Mouse (Mus musculus): ENCODE results near the gene Trappc5. TPM values are rescaled to one million over a fixed set of nuclear protein-coding genes. Genes with fewer than 3 reads are reported as not detected.

The Trappc5 gene
- polyA plus RNA-seq, 1 experiment from 2014 or later: 34.0 TPM

GRCm38 (mm10) chr8:3683408-3684176 lies 7.5 kb downstream of the Trappc5 start:
- no peak overlapping the region for H3K4me2 ChIP-seq (ENCODE audit: low read length)
- H3K36me3 ChIP-seq (ENCODE audit: control insufficient read depth, insufficient read depth, low read length): peaks cover 29% of the 10 kb centered on the region
- no peak for ATAC-seq (replicated peaks; ENCODE audit: low FRiP score, low TSS enrichment, low read depth)
- no peaks in the 10 kb centered on the region for H3K4me1 ChIP-seq (replicated peaks; ENCODE audit: control insufficient read depth, insufficient read depth, low read length)
- WGBS: 67% methylated on average over 6 of the region's 6 CpGs
- no peak overlapping the region for H3K27ac ChIP-seq (ENCODE audit: low read depth)
- no peaks in the 10 kb centered on the region for H3K9me3 ChIP-seq (ENCODE audit: control insufficient read depth, low read length)
- H3K4me3 ChIP-seq (ENCODE audit: low read depth, low read length): no peak overlapping the region
- no peak overlapping the region for H3K9ac ChIP-seq (ENCODE audit: low read length)
- no peak for DNase-seq (ENCODE audit: low spot score)
- no peaks in the 10 kb centered on the region for H3K27me3 ChIP-seq (replicated peaks; ENCODE audit: control insufficient read depth, insufficient read depth, low read length)

- Histone ChIP-seq H3K4me2 (ENCODE audit: low read length) (no peak overlapping the region), H3K36me3 (ENCODE audit: control insufficient read depth, insufficient read depth, low read length) (peaks cover 20% of the 10 kb centered on the region), H3K4me3 (ENCODE audit: low read depth, low read length) (no peak overlapping the region), H3K9me3 (ENCODE audit: control insufficient read depth, low read length) (no peaks in the 10 kb centered on the region), H3K27me3 (replicated peaks; ENCODE audit: control insufficient read depth, insufficient read depth, low read length) (no peaks in the 10 kb centered on the region), H3K9ac (ENCODE audit: low read length) (no peak overlapping the region), H3K27ac (ENCODE audit: low read depth) (no peak overlapping the region), H3K4me1 (replicated peaks; ENCODE audit: control insufficient read depth, insufficient read depth, low read length) (no peaks in the 10 kb centered on the region)
- ATAC-seq (replicated peaks; ENCODE audit: low FRiP score, low TSS enrichment, low read depth): no peak
- DNase-seq (ENCODE audit: low spot score): no peak
Observed at GRCm38 (mm10) chr8:3684530-3684929, 8.4 kb downstream of the Trappc5 start.

- no peaks in the 10 kb centered on the region for H3K4me1 ChIP-seq (replicated peaks; ENCODE audit: control insufficient read depth, insufficient read depth, low read length)
- peaks cover 11% of the 10 kb centered on the region for H3K36me3 ChIP-seq (ENCODE audit: control insufficient read depth, insufficient read depth, low read length)
- no peak overlapping the region for H3K4me3 ChIP-seq (ENCODE audit: low read depth, low read length)
- ATAC-seq (replicated peaks; ENCODE audit: low FRiP score, low TSS enrichment, low read depth): no peak
- H3K9ac ChIP-seq (ENCODE audit: low read length): no peak overlapping the region
- 69% methylated on average over 5 of the region's 5 CpGs for WGBS
- H3K4me2 ChIP-seq (ENCODE audit: low read length): no peak overlapping the region
- no peak overlapping the region for H3K27ac ChIP-seq (ENCODE audit: low read depth)
- no peak for DNase-seq (ENCODE audit: low spot score)
- no peaks in the 10 kb centered on the region for H3K9me3 ChIP-seq (ENCODE audit: control insufficient read depth, low read length)
- H3K27me3 ChIP-seq (replicated peaks; ENCODE audit: control insufficient read depth, insufficient read depth, low read length): no peaks in the 10 kb centered on the region
Observed at GRCm38 (mm10) chr8:3685422-3685821, 9.3 kb downstream of the Trappc5 start.

GRCm38 (mm10) chr8:3687537-3687936 lies 11.4 kb downstream of the Trappc5 start:
- no peak overlapping the region for H3K9ac ChIP-seq (ENCODE audit: low read length)
- 76% methylated on average over 6 of the region's 6 CpGs for WGBS
- H3K4me2 ChIP-seq (ENCODE audit: low read length): no peak overlapping the region

GRCm38 (mm10) chr8:3690774-3691173 lies 14.7 kb downstream of the Trappc5 start:
- Histone ChIP-seq H3K4me2 (ENCODE audit: low read length) (no peak overlapping the region), H3K9ac (ENCODE audit: low read length) (no peak overlapping the region), H3K27me3 (replicated peaks; ENCODE audit: control insufficient read depth, insufficient read depth, low read length) (0 out of 2 replicates have a peak, but pooled peaks cover 2% of the 10 kb centered on the region), H3K4me3 (ENCODE audit: low read depth, low read length) (no peak overlapping the region), H3K27ac (ENCODE audit: low read depth) (no peak overlapping the region), H3K36me3 (ENCODE audit: control insufficient read depth, insufficient read depth, low read length) (no peaks in the 10 kb centered on the region), H3K4me1 (replicated peaks; ENCODE audit: control insufficient read depth, insufficient read depth, low read length) (no peaks in the 10 kb centered on the region), H3K9me3 (ENCODE audit: control insufficient read depth, low read length) (no peaks in the 10 kb centered on the region)
- WGBS: 72% methylated on average over 3 of the region's 3 CpGs
- DNase-seq (ENCODE audit: low spot score) (no peak), ATAC-seq (replicated peaks; ENCODE audit: low FRiP score, low TSS enrichment, low read depth) (no peak)

More at GRCm38 (mm10) chr8:3687537-3687936, 11.4 kb downstream of the Trappc5 start:
- no peak overlapping the region for H3K4me3 ChIP-seq (ENCODE audit: low read depth, low read length)
- H3K4me1 ChIP-seq (replicated peaks; ENCODE audit: control insufficient read depth, insufficient read depth, low read length): no peaks in the 10 kb centered on the region
- DNase-seq (ENCODE audit: low spot score) (no peak), ATAC-seq (replicated peaks; ENCODE audit: low FRiP score, low TSS enrichment, low read depth) (no peak)
- no peak overlapping the region for H3K27ac ChIP-seq (ENCODE audit: low read depth)
- H3K27me3 ChIP-seq (replicated peaks; ENCODE audit: control insufficient read depth, insufficient read depth, low read length): 0 out of 2 replicates have a peak, but pooled peaks cover 2% of the 10 kb centered on the region
- H3K36me3 ChIP-seq (ENCODE audit: control insufficient read depth, insufficient read depth, low read length): no peaks in the 10 kb centered on the region
- H3K9me3 ChIP-seq (ENCODE audit: control insufficient read depth, low read length): no peaks in the 10 kb centered on the region

- H3K4me1 ChIP-seq (replicated peaks; ENCODE audit: control insufficient read depth, insufficient read depth, low read length): no peaks in the 10 kb centered on the region
- H3K36me3 ChIP-seq (ENCODE audit: control insufficient read depth, insufficient read depth, low read length): no peaks in the 10 kb centered on the region
- no peak within 1 kb of the TSS for H3K9ac ChIP-seq (ENCODE audit: low read length)
- H3K27me3 ChIP-seq (replicated peaks; ENCODE audit: control insufficient read depth, insufficient read depth, low read length): 0 out of 2 replicates have a peak, but pooled peaks cover 2% of the 10 kb centered on the region
- H3K9me3 ChIP-seq (ENCODE audit: control insufficient read depth, low read length): no peaks in the 10 kb centered on the region
- H3K27ac ChIP-seq (ENCODE audit: low read depth): no peak within 1 kb of the TSS
- 81% methylated on average over 3 of the region's 3 CpGs for WGBS
- no peak within 1 kb of the TSS for H3K4me3 ChIP-seq (ENCODE audit: low read depth, low read length)
- ATAC-seq (replicated peaks; ENCODE audit: low FRiP score, low TSS enrichment, low read depth) (no peak), DNase-seq (ENCODE audit: low spot score) (no peak)
- H3K4me2 ChIP-seq (ENCODE audit: low read length): no peak within 1 kb of the TSS
Observed at GRCm38 (mm10) chr8:3694121-3694520, 18.0 kb downstream of the Trappc5 start, which contains the start of gene Fcer2a. TSS of gene Fcer2a (minus strand) at chr8:3694175.

GRCm38 (mm10) chr8:3701491-3701890 lies 25.4 kb downstream of the Trappc5 start:
- no peak for DNase-seq (ENCODE audit: low spot score)
- Histone ChIP-seq H3K4me1 (replicated peaks; ENCODE audit: control insufficient read depth, insufficient read depth, low read length) (no peaks in the 10 kb centered on the region), H3K9me3 (ENCODE audit: control insufficient read depth, low read length) (no peaks in the 10 kb centered on the region), H3K27ac (ENCODE audit: low read depth) (no peak overlapping the region), H3K4me3 (ENCODE audit: low read depth, low read length) (no peak overlapping the region), H3K27me3 (replicated peaks; ENCODE audit: control insufficient read depth, insufficient read depth, low read length) (no peaks in the 10 kb centered on the region), H3K4me2 (ENCODE audit: low read length) (no peak overlapping the region), H3K36me3 (ENCODE audit: control insufficient read depth, insufficient read depth, low read length) (no peaks in the 10 kb centered on the region), H3K9ac (ENCODE audit: low read length) (no peak overlapping the region)
- WGBS: 94% methylated on average over 1 of the region's 1 CpGs
- ATAC-seq (replicated peaks; ENCODE audit: low FRiP score, low TSS enrichment, low read depth): no peak

GRCm38 (mm10) chr8:3705711-3706110 lies 29.6 kb downstream of the Trappc5 start:
- 43% methylated on average over 4 of the region's 4 CpGs for WGBS

GRCm38 (mm10) chr8:3707611-3708010 lies 31.5 kb downstream of the Trappc5 start:
- no peaks in the 10 kb centered on the region for H3K9me3 ChIP-seq (ENCODE audit: control insufficient read depth, low read length)
- H3K4me3 ChIP-seq (ENCODE audit: low read depth, low read length): no peak overlapping the region
- ATAC-seq (replicated peaks; ENCODE audit: low FRiP score, low TSS enrichment, low read depth): no peak
- H3K27ac ChIP-seq (ENCODE audit: low read depth): no peak overlapping the region
- DNase-seq (ENCODE audit: low spot score): no peak
- no peaks in the 10 kb centered on the region for H3K27me3 ChIP-seq (replicated peaks; ENCODE audit: control insufficient read depth, insufficient read depth, low read length)
- H3K4me1 ChIP-seq (replicated peaks; ENCODE audit: control insufficient read depth, insufficient read depth, low read length): no peaks in the 10 kb centered on the region
- 64% methylated on average over 7 of the region's 7 CpGs for WGBS
- no peak overlapping the region for H3K4me2 ChIP-seq (ENCODE audit: low read length)
- H3K36me3 ChIP-seq (ENCODE audit: control insufficient read depth, insufficient read depth, low read length): no peaks in the 10 kb centered on the region
- no peak overlapping the region for H3K9ac ChIP-seq (ENCODE audit: low read length)

More at GRCm38 (mm10) chr8:3705711-3706110, 29.6 kb downstream of the Trappc5 start:
- ATAC-seq (replicated peaks; ENCODE audit: low FRiP score, low TSS enrichment, low read depth) (no peak), DNase-seq (ENCODE audit: low spot score) (no peak)
- no peaks in the 10 kb centered on the region for H3K27me3 ChIP-seq (replicated peaks; ENCODE audit: control insufficient read depth, insufficient read depth, low read length)
- H3K27ac ChIP-seq (ENCODE audit: low read depth): no peak overlapping the region
- no peak overlapping the region for H3K9ac ChIP-seq (ENCODE audit: low read length)
- no peaks in the 10 kb centered on the region for H3K9me3 ChIP-seq (ENCODE audit: control insufficient read depth, low read length)
- no peak overlapping the region for H3K4me3 ChIP-seq (ENCODE audit: low read depth, low read length)
- H3K4me1 ChIP-seq (replicated peaks; ENCODE audit: control insufficient read depth, insufficient read depth, low read length): no peaks in the 10 kb centered on the region
- H3K4me2 ChIP-seq (ENCODE audit: low read length): no peak overlapping the region
- no peaks in the 10 kb centered on the region for H3K36me3 ChIP-seq (ENCODE audit: control insufficient read depth, insufficient read depth, low read length)
